Mouse (Mus musculus): ENCODE measurements around the gene Scnn1a. TPM values are rescaled to one million over a fixed set of nuclear protein-coding genes. Genes with fewer than 3 reads are reported as not detected.

Gene Scnn1a
- polyA plus RNA-seq, 1 experiment from 2014 or later: 0.21 TPM

DNA sequence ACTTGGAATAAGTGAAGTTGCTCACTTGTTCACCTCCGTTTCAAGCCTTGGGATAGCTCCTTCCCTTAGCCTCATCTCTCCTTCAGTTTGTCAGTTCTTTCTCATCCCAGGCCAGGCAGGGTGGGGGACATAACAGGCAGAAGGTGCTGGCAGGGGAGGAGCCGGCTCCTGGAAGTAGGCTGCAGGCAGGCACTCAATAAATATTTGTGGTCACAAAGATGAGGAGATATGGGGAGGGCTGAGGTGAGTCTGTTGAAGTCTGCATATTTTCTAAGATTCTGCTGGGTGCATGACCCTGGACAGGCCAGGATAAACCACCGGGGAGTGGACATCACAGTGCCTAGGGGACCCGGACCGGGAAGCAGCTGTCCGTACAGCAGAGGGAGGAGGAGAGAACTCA lies 3.1 kb downstream of the Scnn1a start:
- Histone ChIP-seq H3K4me3 (ENCODE audit: low read depth, low read length) (no peak overlapping the region), H3K4me1 (replicated peaks; ENCODE audit: control insufficient read depth, insufficient read depth, low read length) (0 out of 2 replicates have a peak, but pooled peaks cover 2% of the 10 kb centered on the region), H3K4me2 (ENCODE audit: low read depth, low read length, severe bottlenecking) (no peak overlapping the region), H3K9me3 (ENCODE audit: control insufficient read depth, low read length) (no peaks in the 10 kb centered on the region), H3K9ac (ENCODE audit: low read length) (no peak overlapping the region), H3K27ac (ENCODE audit: low read depth, low read length) (no peak overlapping the region), H3K36me3 (ENCODE audit: control insufficient read depth, insufficient read depth, low read length) (no peaks in the 10 kb centered on the region), H3K27me3 (ENCODE audit: control insufficient read depth, insufficient read depth, low read length) (peaks cover 15% of the 10 kb centered on the region)
- DNase-seq (ENCODE audit: low spot score): no peak
- no peak for ATAC-seq (replicated peaks; ENCODE audit: low FRiP score)
- 63% methylated on average over 6 of the region's 6 CpGs for WGBS

DNA sequence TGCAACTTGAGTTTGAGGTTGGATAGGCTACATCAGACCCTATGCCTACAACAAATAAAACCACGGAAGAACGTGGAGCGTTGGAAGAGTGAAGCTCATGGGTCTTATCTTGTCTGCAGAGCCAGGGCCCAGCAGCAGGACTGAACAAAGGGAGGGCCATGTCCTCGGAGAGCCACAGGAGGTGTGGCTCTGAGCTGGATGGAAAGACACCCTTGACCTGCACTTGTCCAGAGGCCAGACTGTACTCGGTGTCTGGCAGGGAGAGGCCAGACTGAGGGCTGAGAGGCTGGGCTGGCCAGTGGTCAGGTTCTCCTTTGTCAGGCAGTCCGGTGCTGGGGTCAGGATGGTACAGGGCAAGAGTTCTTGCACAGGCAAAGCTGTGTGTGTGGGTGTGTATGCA lies 4.9 kb downstream of the Scnn1a start:
- Histone ChIP-seq H3K9ac (ENCODE audit: low read length) (no peak overlapping the region), H3K4me1 (replicated peaks; ENCODE audit: control insufficient read depth, insufficient read depth, low read length) (0 out of 2 replicates have a peak, but pooled peaks cover 2% of the 10 kb centered on the region), H3K27me3 (ENCODE audit: control insufficient read depth, insufficient read depth, low read length) (peaks cover 10% of the 10 kb centered on the region), H3K4me3 (ENCODE audit: low read depth, low read length) (no peak overlapping the region), H3K36me3 (ENCODE audit: control insufficient read depth, insufficient read depth, low read length) (no peaks in the 10 kb centered on the region), H3K27ac (ENCODE audit: low read depth, low read length) (no peak overlapping the region), H3K4me2 (ENCODE audit: low read depth, low read length, severe bottlenecking) (no peak overlapping the region), H3K9me3 (ENCODE audit: control insufficient read depth, low read length) (no peaks in the 10 kb centered on the region)
- ATAC-seq (replicated peaks; ENCODE audit: low FRiP score): no peak
- 73% methylated on average over 6 of the region's 6 CpGs for whole genome bisulfite sequencing
- DNase-seq (ENCODE audit: low spot score): no peak

DNA sequence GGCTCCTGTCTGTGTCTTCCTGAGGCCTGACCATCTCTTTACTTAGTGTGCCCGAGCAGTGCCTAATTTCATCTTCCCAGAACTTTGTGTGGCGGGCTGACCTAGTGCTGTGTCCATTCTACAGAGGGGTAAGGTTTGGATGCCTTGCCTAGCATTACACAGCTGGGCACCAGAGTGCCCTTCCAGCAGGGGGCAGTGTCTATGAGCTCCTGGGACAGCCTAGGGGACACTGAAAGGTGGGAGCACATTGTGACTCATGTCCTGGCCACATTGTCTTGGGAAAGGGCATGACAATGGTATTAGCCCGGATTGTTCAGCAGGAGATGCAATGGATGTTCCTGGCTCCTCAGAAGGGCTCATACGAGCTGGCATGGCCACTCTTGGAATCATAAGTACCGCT lies 7.8 kb downstream of the Scnn1a start:
- no peak overlapping the region for H3K4me2 ChIP-seq (ENCODE audit: low read depth, low read length, severe bottlenecking)
- no peak overlapping the region for H3K4me3 ChIP-seq (ENCODE audit: low read depth, low read length)
- no peak overlapping the region for H3K9ac ChIP-seq (ENCODE audit: low read length)
- no peak for DNase-seq (ENCODE audit: low spot score)
- no peaks in the 10 kb centered on the region for H3K9me3 ChIP-seq (ENCODE audit: control insufficient read depth, low read length)
- no peaks in the 10 kb centered on the region for H3K27me3 ChIP-seq (ENCODE audit: control insufficient read depth, insufficient read depth, low read length)
- no peaks in the 10 kb centered on the region for H3K4me1 ChIP-seq (replicated peaks; ENCODE audit: control insufficient read depth, insufficient read depth, low read length)
- ATAC-seq (replicated peaks; ENCODE audit: low FRiP score): no peak
- H3K36me3 ChIP-seq (ENCODE audit: control insufficient read depth, insufficient read depth, low read length): no peaks in the 10 kb centered on the region
- WGBS: 72% methylated on average over 5 of the region's 5 CpGs
- H3K27ac ChIP-seq (ENCODE audit: low read depth, low read length): no peak overlapping the region

GRCm38 (mm10) chr6:125330626-125331326 lies 10.3 kb downstream of the Scnn1a start:
- H3K9ac ChIP-seq (ENCODE audit: low read length): peak overlapping the region; percentile 62
- ATAC-seq (replicated peaks; ENCODE audit: low FRiP score) (peak; percentile 92), DNase-seq (ENCODE audit: low spot score) (peak; percentile 89)
- H3K4me2 ChIP-seq (ENCODE audit: low read depth, low read length, severe bottlenecking): peak overlapping the region; percentile 73
- H3K27me3 ChIP-seq (ENCODE audit: control insufficient read depth, insufficient read depth, low read length): no peaks in the 10 kb centered on the region
- no peaks in the 10 kb centered on the region for H3K4me1 ChIP-seq (replicated peaks; ENCODE audit: control insufficient read depth, insufficient read depth, low read length)
- peak overlapping the region; percentile 44 for H3K4me3 ChIP-seq (ENCODE audit: low read depth, low read length)
- H3K9me3 ChIP-seq (ENCODE audit: control insufficient read depth, low read length): no peaks in the 10 kb centered on the region
- under 1% methylated on average over 39 of the region's 39 CpGs for WGBS
- no peak overlapping the region for H3K27ac ChIP-seq (ENCODE audit: low read depth, low read length)
- no peaks in the 10 kb centered on the region for H3K36me3 ChIP-seq (ENCODE audit: control insufficient read depth, insufficient read depth, low read length)

- no peaks in the 10 kb centered on the region for H3K4me1 ChIP-seq (replicated peaks; ENCODE audit: control insufficient read depth, insufficient read depth, low read length)
- no peaks in the 10 kb centered on the region for H3K27me3 ChIP-seq (ENCODE audit: control insufficient read depth, insufficient read depth, low read length)
- H3K36me3 ChIP-seq (ENCODE audit: control insufficient read depth, insufficient read depth, low read length): no peaks in the 10 kb centered on the region
- no peak overlapping the region for H3K4me2 ChIP-seq (ENCODE audit: low read depth, low read length, severe bottlenecking)
- 73% methylated on average over 14 of the region's 14 CpGs for WGBS
- DNase-seq (ENCODE audit: low spot score): peak; percentile 35
- H3K9ac ChIP-seq (ENCODE audit: low read length): no peak overlapping the region
- no peaks in the 10 kb centered on the region for H3K9me3 ChIP-seq (ENCODE audit: control insufficient read depth, low read length)
- ATAC-seq (replicated peaks; ENCODE audit: low FRiP score): no peak
- no peak overlapping the region for H3K4me3 ChIP-seq (ENCODE audit: low read depth, low read length)
- no peak overlapping the region for H3K27ac ChIP-seq (ENCODE audit: low read depth, low read length)
Measured at GRCm38 (mm10) chr6:125333112-125333899, 12.8 kb downstream of the Scnn1a start.

DNA sequence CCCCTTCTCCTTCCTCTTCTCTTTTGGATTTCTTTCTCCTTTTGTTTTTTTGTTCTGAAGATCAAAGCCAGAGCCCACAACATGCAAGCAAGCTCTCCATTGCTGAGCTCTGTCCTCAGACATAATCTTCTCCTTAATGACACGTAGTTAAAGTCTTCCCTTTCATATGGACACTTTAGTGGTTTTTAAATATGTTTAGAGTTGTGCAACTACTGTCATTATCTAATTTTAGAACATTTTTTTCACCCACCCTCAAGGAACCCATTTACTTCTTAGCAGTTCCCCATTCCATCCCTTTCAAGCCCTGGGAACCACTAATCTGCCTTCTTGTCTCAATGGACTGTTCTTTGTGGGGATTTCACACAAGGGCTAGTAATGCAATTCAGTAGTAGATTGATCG lies 13.9 kb downstream of the Scnn1a start:
- H3K27me3 ChIP-seq (ENCODE audit: control insufficient read depth, insufficient read depth, low read length): no peaks in the 10 kb centered on the region
- H3K4me3 ChIP-seq (ENCODE audit: low read depth, low read length): no peak overlapping the region
- no peak overlapping the region for H3K9ac ChIP-seq (ENCODE audit: low read length)
- no peak overlapping the region for H3K27ac ChIP-seq (ENCODE audit: low read depth, low read length)
- no peaks in the 10 kb centered on the region for H3K4me1 ChIP-seq (replicated peaks; ENCODE audit: control insufficient read depth, insufficient read depth, low read length)
- WGBS: 51% methylated on average over 2 of the region's 2 CpGs
- ATAC-seq (replicated peaks; ENCODE audit: low FRiP score) (no peak), DNase-seq (ENCODE audit: low spot score) (no peak)
- no peak overlapping the region for H3K4me2 ChIP-seq (ENCODE audit: low read depth, low read length, severe bottlenecking)
- H3K36me3 ChIP-seq (ENCODE audit: control insufficient read depth, insufficient read depth, low read length): no peaks in the 10 kb centered on the region
- H3K9me3 ChIP-seq (ENCODE audit: control insufficient read depth, low read length): no peaks in the 10 kb centered on the region

DNA sequence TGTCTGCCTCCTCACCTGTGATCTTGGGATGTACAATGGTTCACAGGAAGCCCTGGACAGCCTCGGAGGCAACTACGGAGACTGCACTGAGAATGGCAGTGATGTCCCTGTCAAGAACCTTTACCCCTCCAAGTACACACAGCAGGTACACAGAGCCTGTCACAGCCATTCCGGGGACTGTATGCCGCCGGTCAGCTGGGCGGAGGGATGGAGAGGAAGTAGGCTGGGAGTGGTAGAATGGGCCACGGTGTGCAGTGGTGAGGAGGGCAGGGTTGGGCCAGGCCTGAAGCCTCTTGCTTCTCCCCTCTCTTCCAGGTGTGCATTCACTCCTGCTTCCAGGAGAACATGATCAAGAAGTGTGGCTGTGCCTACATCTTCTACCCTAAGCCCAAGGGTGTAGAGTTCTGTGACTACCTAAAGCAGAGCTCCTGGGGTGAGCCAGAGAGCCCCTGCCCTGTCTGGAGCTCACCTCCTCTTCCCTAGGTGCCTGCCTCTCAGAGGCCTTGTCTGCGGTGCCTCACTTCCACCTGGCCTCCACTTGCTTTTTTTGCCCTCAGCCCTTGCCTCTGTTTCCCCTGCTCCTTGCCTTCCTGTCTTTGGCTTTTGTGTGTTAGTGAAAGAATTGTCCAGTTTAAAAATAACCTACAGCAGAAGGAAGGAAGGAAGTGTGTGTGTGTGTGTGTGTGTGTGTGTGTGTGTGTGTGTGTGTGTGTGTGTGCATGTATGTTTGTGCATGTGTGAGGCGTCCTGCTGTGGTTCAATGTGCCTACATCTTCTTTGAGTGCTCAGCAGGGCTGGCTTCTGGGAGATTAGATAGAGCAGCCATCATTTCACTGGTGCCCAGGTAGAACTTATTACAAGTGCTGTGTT lies 18.6 kb downstream of the Scnn1a start:
- no peak overlapping the region for H3K4me2 ChIP-seq (ENCODE audit: low read depth, low read length, severe bottlenecking)
- H3K9ac ChIP-seq (ENCODE audit: low read length): no peak overlapping the region
- no peak overlapping the region for H3K27ac ChIP-seq (ENCODE audit: low read depth, low read length)
- 79% methylated on average over 9 of the region's 9 CpGs for WGBS
- H3K27me3 ChIP-seq (ENCODE audit: control insufficient read depth, insufficient read depth, low read length): no peaks in the 10 kb centered on the region
- H3K4me3 ChIP-seq (ENCODE audit: low read depth, low read length): no peak overlapping the region
- ATAC-seq (replicated peaks; ENCODE audit: low FRiP score) (no peak), DNase-seq (ENCODE audit: low spot score) (no peak)
- no peaks in the 10 kb centered on the region for H3K36me3 ChIP-seq (ENCODE audit: control insufficient read depth, insufficient read depth, low read length)
- no peaks in the 10 kb centered on the region; the same call in 1 of the 2 replicates for H3K4me1 ChIP-seq (replicated peaks; ENCODE audit: control insufficient read depth, insufficient read depth, low read length)
- no peaks in the 10 kb centered on the region for H3K9me3 ChIP-seq (ENCODE audit: control insufficient read depth, low read length)

DNA sequence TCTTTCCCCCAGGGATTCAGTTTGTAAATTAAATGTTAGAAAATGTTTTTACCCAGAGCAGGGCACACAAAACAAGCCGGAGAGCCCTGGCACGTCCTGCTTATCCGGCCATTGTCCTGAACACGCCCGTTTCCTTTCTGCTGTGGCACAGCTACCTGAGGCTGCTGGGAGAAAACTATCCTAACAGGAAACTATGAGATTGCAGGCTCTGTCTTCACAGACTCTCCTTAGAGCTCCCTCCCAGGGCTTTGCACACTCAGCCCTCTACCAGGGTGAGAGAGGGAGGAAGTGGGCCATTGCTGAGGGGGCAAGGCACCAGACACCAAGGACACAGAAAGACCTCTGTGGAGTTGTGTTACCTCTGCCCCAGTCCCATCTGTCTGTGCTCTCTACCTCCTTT lies 19.8 kb downstream of the Scnn1a start:
- H3K4me1 ChIP-seq (replicated peaks; ENCODE audit: control insufficient read depth, insufficient read depth, low read length): no peaks in the 10 kb centered on the region; the same call in 1 of the 2 replicates

More for the DNA sequence above, 19.8 kb downstream of the Scnn1a start:
- H3K9ac ChIP-seq (ENCODE audit: low read length): no peak overlapping the region
- ATAC-seq (replicated peaks; ENCODE audit: low FRiP score) (no peak), DNase-seq (ENCODE audit: low spot score) (no peak)
- H3K4me2 ChIP-seq (ENCODE audit: low read depth, low read length, severe bottlenecking): no peak overlapping the region
- WGBS: 82% methylated on average over 5 of the region's 5 CpGs
- H3K9me3 ChIP-seq (ENCODE audit: control insufficient read depth, low read length): no peaks in the 10 kb centered on the region
- H3K27me3 ChIP-seq (ENCODE audit: control insufficient read depth, insufficient read depth, low read length): no peaks in the 10 kb centered on the region
- no peak overlapping the region for H3K27ac ChIP-seq (ENCODE audit: low read depth, low read length)
- no peak overlapping the region for H3K4me3 ChIP-seq (ENCODE audit: low read depth, low read length)
- H3K36me3 ChIP-seq (ENCODE audit: control insufficient read depth, insufficient read depth, low read length): no peaks in the 10 kb centered on the region
